Mouse (Mus musculus): ENCODE measurements at regions not wholly inside any gene's neighbourhood (a gene's known extent, or its start where the extent isn't known, plus 50 kb on each side); places are given as distances from the start of the nearest gene placed in this dataset.

- Histone ChIP-seq H3K4me3 (ENCODE audit: low read depth, low read length) (no peak overlapping the region), H3K9ac (ENCODE audit: low read length) (no peak overlapping the region), H3K9me3 (ENCODE audit: control insufficient read depth, low read length) (no peaks in the 10 kb centered on the region), H3K4me2 (ENCODE audit: low read depth, severe bottlenecking) (no peak overlapping the region), H3K27me3 (ENCODE audit: control insufficient read depth, insufficient read depth, low read length) (no peaks in the 10 kb centered on the region), H3K36me3 (ENCODE audit: control insufficient read depth, insufficient read depth, low read length) (no peaks in the 10 kb centered on the region), H3K4me1 (ENCODE audit: control insufficient read depth, insufficient read depth, low read length) (no peaks in the 10 kb centered on the region), H3K27ac (replicated peaks; ENCODE audit: low read depth, low read length) (no peak overlapping the region)
- 66% methylated on average over 4 of the region's 4 CpGs for WGBS
- ATAC-seq (ENCODE audit: insufficient number of reproducible peaks, low FRiP score, low TSS enrichment, low read depth) (peak; percentile 63; the same call in 1 of the 2 replicates), DNase-seq (ENCODE audit: low spot score) (no peak)
Observed at GRCm38 (mm10) chr1:57266695-57267094, 110.7 kb upstream of the 1700066M21Rik start.

GRCm38 (mm10) chr1:57267851-57268250 is 109.6 kb upstream of the 1700066M21Rik start:
- ATAC-seq (ENCODE audit: insufficient number of reproducible peaks, low FRiP score, low TSS enrichment, low read depth) = no peak
- no peak for DNase-seq (ENCODE audit: low spot score)
- H3K36me3 ChIP-seq (ENCODE audit: control insufficient read depth, insufficient read depth, low read length) = no peaks in the 10 kb centered on the region
- no peaks in the 10 kb centered on the region for H3K27me3 ChIP-seq (ENCODE audit: control insufficient read depth, insufficient read depth, low read length)
- 55% methylated on average over 2 of the region's 2 CpGs for WGBS
- no peak overlapping the region for H3K9ac ChIP-seq (ENCODE audit: low read length)
- no peaks in the 10 kb centered on the region for H3K9me3 ChIP-seq (ENCODE audit: control insufficient read depth, low read length)
- H3K4me2 ChIP-seq (ENCODE audit: low read depth, severe bottlenecking) = no peak overlapping the region
- no peaks in the 10 kb centered on the region for H3K4me1 ChIP-seq (ENCODE audit: control insufficient read depth, insufficient read depth, low read length)
- no peak overlapping the region for H3K4me3 ChIP-seq (ENCODE audit: low read depth, low read length)
- H3K27ac ChIP-seq (replicated peaks; ENCODE audit: low read depth, low read length) = no peak overlapping the region

- no peak overlapping the region for H3K4me3 ChIP-seq (ENCODE audit: low read depth, low read length)
- WGBS = 37% methylated on average over 13 of the region's 13 CpGs
Observed at GRCm38 (mm10) chr1:57269679-57270354, 107.6 kb upstream of the 1700066M21Rik start.

GRCm38 (mm10) chr1:57272593-57272992 is 104.8 kb upstream of the 1700066M21Rik start:
- Histone ChIP-seq H3K4me3 (ENCODE audit: low read depth, low read length) (no peak overlapping the region), H3K9ac (ENCODE audit: low read length) (no peak overlapping the region), H3K4me1 (ENCODE audit: control insufficient read depth, insufficient read depth, low read length) (no peaks in the 10 kb centered on the region), H3K4me2 (ENCODE audit: low read depth, severe bottlenecking) (no peak overlapping the region), H3K27me3 (ENCODE audit: control insufficient read depth, insufficient read depth, low read length) (no peaks in the 10 kb centered on the region), H3K27ac (replicated peaks; ENCODE audit: low read depth, low read length) (no peak overlapping the region), H3K36me3 (ENCODE audit: control insufficient read depth, insufficient read depth, low read length) (no peaks in the 10 kb centered on the region), H3K9me3 (ENCODE audit: control insufficient read depth, low read length) (no peaks in the 10 kb centered on the region)
- ATAC-seq (ENCODE audit: insufficient number of reproducible peaks, low FRiP score, low TSS enrichment, low read depth) (no peak), DNase-seq (ENCODE audit: low spot score) (no peak)
- 89% methylated on average over 5 of the region's 5 CpGs for WGBS

More at GRCm38 (mm10) chr1:57269679-57270354, 107.6 kb upstream of the 1700066M21Rik start:
- DNase-seq (ENCODE audit: low spot score) = peak; percentile 84
- H3K4me1 ChIP-seq (ENCODE audit: control insufficient read depth, insufficient read depth, low read length) = no peaks in the 10 kb centered on the region
- H3K27ac ChIP-seq (replicated peaks; ENCODE audit: low read depth, low read length) = no peak overlapping the region
- no peaks in the 10 kb centered on the region for H3K36me3 ChIP-seq (ENCODE audit: control insufficient read depth, insufficient read depth, low read length)
- no peak overlapping the region for H3K9ac ChIP-seq (ENCODE audit: low read length)
- ATAC-seq (ENCODE audit: insufficient number of reproducible peaks, low FRiP score, low TSS enrichment, low read depth) = peak; percentile 75; the same call in 1 of the 2 replicates
- H3K27me3 ChIP-seq (ENCODE audit: control insufficient read depth, insufficient read depth, low read length) = no peaks in the 10 kb centered on the region
- H3K9me3 ChIP-seq (ENCODE audit: control insufficient read depth, low read length) = no peaks in the 10 kb centered on the region
- H3K4me2 ChIP-seq (ENCODE audit: low read depth, severe bottlenecking) = no peak overlapping the region

GRCm38 (mm10) chr1:57281549-57281948 is 95.9 kb upstream of the 1700066M21Rik start:
- Histone ChIP-seq H3K9me3 (ENCODE audit: control insufficient read depth, low read length) (no peaks in the 10 kb centered on the region), H3K4me1 (ENCODE audit: control insufficient read depth, insufficient read depth, low read length) (no peaks in the 10 kb centered on the region), H3K36me3 (ENCODE audit: control insufficient read depth, insufficient read depth, low read length) (no peaks in the 10 kb centered on the region), H3K4me2 (ENCODE audit: low read depth, severe bottlenecking) (no peak overlapping the region), H3K27ac (replicated peaks; ENCODE audit: low read depth, low read length) (no peak overlapping the region), H3K9ac (ENCODE audit: low read length) (no peak overlapping the region), H3K27me3 (ENCODE audit: control insufficient read depth, insufficient read depth, low read length) (no peaks in the 10 kb centered on the region), H3K4me3 (ENCODE audit: low read depth, low read length) (no peak overlapping the region)
- WGBS = 92% methylated on average over 3 of the region's 3 CpGs
- ATAC-seq (ENCODE audit: insufficient number of reproducible peaks, low FRiP score, low TSS enrichment, low read depth) (no peak), DNase-seq (ENCODE audit: low spot score) (no peak)

GRCm38 (mm10) chr1:57296186-57296585 is 81.2 kb upstream of the 1700066M21Rik start:
- ATAC-seq (ENCODE audit: insufficient number of reproducible peaks, low FRiP score, low TSS enrichment, low read depth) (no peak), DNase-seq (ENCODE audit: low spot score) (no peak)
- Histone ChIP-seq H3K27ac (replicated peaks; ENCODE audit: low read depth, low read length) (no peak overlapping the region), H3K9ac (ENCODE audit: low read length) (no peak overlapping the region), H3K27me3 (ENCODE audit: control insufficient read depth, insufficient read depth, low read length) (no peaks in the 10 kb centered on the region), H3K9me3 (ENCODE audit: control insufficient read depth, low read length) (no peaks in the 10 kb centered on the region), H3K4me3 (ENCODE audit: low read depth, low read length) (no peak overlapping the region), H3K4me2 (ENCODE audit: low read depth, severe bottlenecking) (no peak overlapping the region), H3K36me3 (ENCODE audit: control insufficient read depth, insufficient read depth, low read length) (no peaks in the 10 kb centered on the region), H3K4me1 (ENCODE audit: control insufficient read depth, insufficient read depth, low read length) (no peaks in the 10 kb centered on the region)
- 92% methylated on average over 1 of the region's 1 CpGs for WGBS

GRCm38 (mm10) chr1:57298557-57298956 is 78.9 kb upstream of the 1700066M21Rik start:
- DNase-seq (ENCODE audit: low spot score) (no peak), ATAC-seq (ENCODE audit: insufficient number of reproducible peaks, low FRiP score, low TSS enrichment, low read depth) (no peak)
- no peak overlapping the region for H3K4me2 ChIP-seq (ENCODE audit: low read depth, severe bottlenecking)
- no peaks in the 10 kb centered on the region for H3K36me3 ChIP-seq (ENCODE audit: control insufficient read depth, insufficient read depth, low read length)
- no peak overlapping the region for H3K27ac ChIP-seq (replicated peaks; ENCODE audit: low read depth, low read length)
- no peaks in the 10 kb centered on the region for H3K4me1 ChIP-seq (ENCODE audit: control insufficient read depth, insufficient read depth, low read length)
- no peaks in the 10 kb centered on the region for H3K27me3 ChIP-seq (ENCODE audit: control insufficient read depth, insufficient read depth, low read length)
- WGBS = 82% methylated on average over 5 of the region's 5 CpGs
- no peak overlapping the region for H3K9ac ChIP-seq (ENCODE audit: low read length)
- H3K9me3 ChIP-seq (ENCODE audit: control insufficient read depth, low read length) = no peaks in the 10 kb centered on the region
- no peak overlapping the region for H3K4me3 ChIP-seq (ENCODE audit: low read depth, low read length)

- no peak overlapping the region for H3K4me2 ChIP-seq (ENCODE audit: low read depth, severe bottlenecking)
- no peaks in the 10 kb centered on the region for H3K36me3 ChIP-seq (ENCODE audit: control insufficient read depth, insufficient read depth, low read length)
- 70% methylated on average over 8 of the region's 8 CpGs for WGBS
- H3K9ac ChIP-seq (ENCODE audit: low read length) = no peak overlapping the region
- no peaks in the 10 kb centered on the region for H3K4me1 ChIP-seq (ENCODE audit: control insufficient read depth, insufficient read depth, low read length)
- no peak overlapping the region for H3K27ac ChIP-seq (replicated peaks; ENCODE audit: low read depth, low read length)
- ATAC-seq (ENCODE audit: insufficient number of reproducible peaks, low FRiP score, low TSS enrichment, low read depth) (no peak), DNase-seq (ENCODE audit: low spot score) (no peak)
- no peak overlapping the region for H3K4me3 ChIP-seq (ENCODE audit: low read depth, low read length)
- H3K9me3 ChIP-seq (ENCODE audit: control insufficient read depth, low read length) = no peaks in the 10 kb centered on the region
- no peaks in the 10 kb centered on the region for H3K27me3 ChIP-seq (ENCODE audit: control insufficient read depth, insufficient read depth, low read length)
Observed at GRCm38 (mm10) chr1:57301260-57301979, 76.0 kb upstream of the 1700066M21Rik start.
